Mouse (Mus musculus) ES-Bruce4 (cell line): ENCODE data around the gene Vegfb.

Experiments
- CTCF ChIP-seq: IDR thresholded peaks from one replicate; pipeline ENCODE4 v1.8.1; 2011; ENCODE audit warnings: low read depth, low read length
- POLR2A ChIP-seq: IDR thresholded peaks from one replicate; pipeline ENCODE4 v1.8.1; 2011; ENCODE audit warnings: low read length; ENCODE audit not compliant: insufficient read depth

GRCm38 (mm10) chr19:6994002-6994401, 6.6 kb upstream of the Vegfb start:
- no peak for TF ChIP-seq POLR2A
- TF ChIP-seq CTCF = no peak
